Mouse (Mus musculus) myocyte (in vitro differentiated cells): Measurements from ENCODE around the gene Ddx25. TPM values are rescaled to one million over a fixed set of nuclear protein-coding genes. Genes with fewer than 3 reads are reported as not detected.

Experiments used
- H3K27me3 ChIP-seq: one replicate; pipeline ENCODE4 v1.6.1; 2011; ENCODE audit not compliant: control insufficient read depth, insufficient read depth, insufficient read length
- H3K36me3 ChIP-seq: one replicate; pipeline ENCODE4 v1.6.1; 2011; ENCODE audit not compliant: control insufficient read depth, insufficient read depth
- H3K4me2 ChIP-seq: one replicate; pipeline ENCODE4 v1.6.1; 2011; ENCODE audit warnings: low read depth, control low read depth
- H3K4me3 ChIP-seq: one replicate; pipeline ENCODE4 v1.5.1; 2011; ENCODE audit warnings: mild to moderate bottlenecking, control low read depth, moderate library complexity
- H3K79me2 ChIP-seq: one replicate; pipeline ENCODE4 v1.6.1; 2011; ENCODE audit not compliant: control insufficient read depth, insufficient read depth
- H3ac ChIP-seq: one replicate; pipeline ENCODE4 v1.6.1; 2011; ENCODE audit not compliant: control insufficient read depth, insufficient read length
- CEBPB ChIP-seq: IDR thresholded peaks from 2 replicates; pipeline ENCODE4 v1.6.1; 2011; ENCODE audit warnings: mild to moderate bottlenecking, moderate library complexity; ENCODE audit not compliant: poor library complexity, insufficient read depth, severe bottlenecking
- E2F4 ChIP-seq: IDR thresholded peaks from one replicate; pipeline ENCODE4 v1.6.1; 2011; ENCODE audit warnings: mild to moderate bottlenecking, control low read depth, moderate library complexity; ENCODE audit not compliant: insufficient read depth
- MAX ChIP-seq: IDR thresholded peaks from one replicate; pipeline ENCODE4 v1.6.1; 2011; ENCODE audit warnings: low read depth, mild to moderate bottlenecking, control low read depth
- MYOD1 ChIP-seq, 3 experiments: IDR thresholded peaks; one replicate each; pipeline ENCODE4 v1.6.1; 2011; ENCODE audit warnings: control low read depth in 2 of 3, low read depth in 2 of 3, mild to moderate bottlenecking in 2 of 3, moderate library complexity in 1 of 3; ENCODE audit not compliant: insufficient read length in 2 of 3, control insufficient read depth in 1 of 3
- MYOG ChIP-seq, 3 experiments: IDR thresholded peaks; one replicate each; pipeline ENCODE4 v1.6.1; 2011; ENCODE audit warnings: control low read depth in 2 of 3, low read depth in 2 of 3, mild to moderate bottlenecking in 2 of 3; ENCODE audit not compliant: insufficient read length in 2 of 3, control insufficient read depth in 1 of 3, insufficient read depth in 1 of 3
- POLR2A ChIP-seq: IDR thresholded peaks from one replicate; pipeline ENCODE4 v1.6.1; 2011; ENCODE audit warnings: low read depth, mild to moderate bottlenecking, control low read depth, moderate library complexity; ENCODE audit not compliant: insufficient read length
- POLR2AphosphoS2 ChIP-seq: IDR thresholded peaks from one replicate; pipeline ENCODE4 v1.6.1; 2011; ENCODE audit warnings: low read depth, control low read depth; ENCODE audit not compliant: insufficient read length
- REST ChIP-seq: IDR thresholded peaks from one replicate; pipeline ENCODE4 v1.6.1; 2011; ENCODE audit warnings: mild to moderate bottlenecking, control low read depth, moderate library complexity; ENCODE audit not compliant: insufficient read depth, insufficient read length
- SRF ChIP-seq: IDR thresholded peaks from one replicate; pipeline ENCODE4 v1.6.1; 2011; ENCODE audit warnings: low read depth; ENCODE audit not compliant: control insufficient read depth, insufficient read length
- TCF12 ChIP-seq: IDR thresholded peaks from one replicate; pipeline ENCODE4 v1.6.1; 2011; ENCODE audit warnings: mild to moderate bottlenecking, control low read depth; ENCODE audit not compliant: poor library complexity, insufficient read depth, severe bottlenecking
- TCF3 ChIP-seq: IDR thresholded peaks from one replicate; pipeline ENCODE4 v1.6.1; 2011; ENCODE audit warnings: low read depth, control low read depth; ENCODE audit not compliant: insufficient read length
- USF1 ChIP-seq: IDR thresholded peaks from one replicate; pipeline ENCODE4 v1.6.1; 2011; ENCODE audit warnings: low read depth, mild to moderate bottlenecking, control low read depth, moderate library complexity
- polyA plus RNA-seq: library from polyadenylated mRNA; unstranded; fragments of >200 nt; fragmentation: generic; extraction: Trizol; gene quantifications from one replicate; pipeline ENCODE4 v1.2.1, GENCODE M21; 2012; ENCODE audit warnings: missing spikeins

Gene Ddx25
- not detected for polyA plus RNA-seq

DNA sequence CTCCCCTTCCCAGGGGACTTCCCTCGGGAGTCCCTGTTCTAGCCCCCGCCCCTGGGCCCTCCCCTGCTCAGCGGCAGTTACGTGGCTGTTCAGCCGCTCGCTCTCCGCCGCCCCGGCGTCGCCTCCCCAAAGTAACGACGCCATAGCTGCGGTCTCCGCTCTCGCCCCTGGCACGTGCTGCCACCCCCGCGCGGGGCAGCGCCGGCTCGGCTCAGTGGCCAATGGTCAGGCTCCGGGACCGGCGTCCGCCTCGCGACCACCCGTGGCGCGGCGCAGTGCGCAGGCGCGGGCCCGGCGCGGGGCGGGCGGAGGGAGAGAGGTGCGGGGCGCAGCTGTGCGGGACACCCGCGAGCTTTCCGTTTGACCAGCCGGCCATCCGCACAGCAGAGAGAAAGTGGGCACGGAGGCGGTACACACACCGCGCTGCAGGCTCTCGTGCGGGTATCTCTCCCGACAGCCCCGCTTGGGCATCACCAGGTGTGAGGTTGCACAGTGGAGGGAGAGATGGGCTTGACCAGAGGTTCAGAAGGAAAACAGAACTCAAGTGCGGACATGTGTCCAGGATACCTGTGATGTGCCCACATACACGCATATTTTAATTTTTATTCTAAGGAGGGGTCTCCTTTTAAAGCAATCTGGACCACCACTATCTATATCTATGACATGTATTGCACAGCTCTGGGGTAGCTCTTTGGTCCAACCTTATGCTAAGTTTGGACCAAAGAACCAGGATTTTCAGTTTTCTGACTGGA lies at the start of gene Ddx25, which contains the start of gene Pus3:
Gene Ddx25 (minus strand): TSS at position 272 of the 752 bp plus-strand sequence.
Gene Pus3 (plus strand): TSS at position 339 of the 752 bp plus-strand sequence.
- TF ChIP-seq TCF12: no peak
- TF ChIP-seq POLR2AphosphoS2: no peak
- TF ChIP-seq SRF: no peak
- no peak for TF ChIP-seq POLR2A
- TF ChIP-seq CEBPB: no peak
- no peak for TF ChIP-seq MYOG (IDR thresholded peaks at IDR 0.05; ENCODE audit: control insufficient read depth in 1 of 3, insufficient read depth in 1 of 3, insufficient read length in 2 of 3, low read depth in 2 of 3)
- no peak for TF ChIP-seq TCF3
- Histone ChIP-seq H3K4me3 (peak within 1 kb of the TSS; percentile 42), H3ac (no peak within 1 kb of the TSS), H3K79me2 (peaks cover 40% of the 10 kb centered on the region), H3K4me2 (peak within 1 kb of the TSS; percentile 97), H3K36me3 (peaks cover 20% of the 10 kb centered on the region), H3K27me3 (peaks cover 31% of the 10 kb centered on the region)

GRCm38 (mm10) chr9:35607647-35608405 lies 49.5 kb upstream of the Ddx25 start:
- Histone ChIP-seq H3K4me3 (no peak overlapping the region), H3K4me2 (no peak overlapping the region), H3K27me3 (no peaks in the 10 kb centered on the region), H3ac (no peak overlapping the region), H3K79me2 (no peaks in the 10 kb centered on the region), H3K36me3 (no peaks in the 10 kb centered on the region)
- no peak for TF ChIP-seq MYOG (IDR thresholded peaks at IDR 0.05; ENCODE audit: control insufficient read depth in 1 of 3, insufficient read depth in 1 of 3, insufficient read length in 2 of 3, low read depth in 2 of 3)
- no peak for TF ChIP-seq POLR2AphosphoS2
- no peak for TF ChIP-seq TCF12
- TF ChIP-seq REST: no peak
- no peak for TF ChIP-seq TCF3
- no peak for TF ChIP-seq USF1
- no peak for TF ChIP-seq POLR2A
- TF ChIP-seq CEBPB: no peak
- TF ChIP-seq E2F4: no peak
- no peak for TF ChIP-seq MYOD1 (IDR thresholded peaks at IDR 0.05; ENCODE audit: control insufficient read depth in 1 of 3, insufficient read length in 2 of 3, low read depth in 2 of 3)
- TF ChIP-seq MAX: no peak
- TF ChIP-seq SRF: no peak

DNA sequence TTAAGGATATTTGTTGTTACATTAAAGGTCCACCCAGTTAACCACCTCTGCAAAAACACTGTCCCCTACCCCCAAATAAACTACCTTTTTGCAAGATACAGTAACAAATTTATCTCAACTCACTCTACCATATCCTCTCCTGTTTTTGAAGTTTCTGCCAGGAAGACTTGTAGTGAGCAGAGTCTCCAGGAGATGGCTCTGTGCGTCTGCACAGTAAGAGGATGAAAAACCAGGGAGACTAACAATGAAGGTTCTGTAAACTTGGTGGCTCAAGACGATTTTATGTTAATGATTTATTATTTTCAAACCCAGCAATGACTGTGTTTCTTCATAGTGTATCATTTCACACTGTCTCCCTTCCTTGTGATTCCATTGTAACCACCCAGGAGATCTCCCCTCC lies 34.6 kb upstream of the Ddx25 start:
- H3K4me3 ChIP-seq: no peak overlapping the region
- H3K36me3 ChIP-seq: no peaks in the 10 kb centered on the region
- TF ChIP-seq TCF12 (no peak), CEBPB (no peak), USF1 (no peak), TCF3 (no peak), MYOD1 (IDR thresholded peaks at IDR 0.05; ENCODE audit: control insufficient read depth in 1 of 3, insufficient read length in 2 of 3, low read depth in 2 of 3) (no peak), POLR2A (no peak), POLR2AphosphoS2 (no peak), SRF (no peak), MAX (no peak), E2F4 (no peak), MYOG (IDR thresholded peaks at IDR 0.05; ENCODE audit: control insufficient read depth in 1 of 3, insufficient read depth in 1 of 3, insufficient read length in 2 of 3, low read depth in 2 of 3) (no peak), REST (no peak)

GRCm38 (mm10) chr9:35587674-35588073 lies 29.3 kb upstream of the Ddx25 start:
- Histone ChIP-seq H3K4me3 (no peak overlapping the region), H3K27me3 (peaks cover 8% of the 10 kb centered on the region), H3K79me2 (no peaks in the 10 kb centered on the region), H3ac (no peak overlapping the region), H3K4me2 (no peak overlapping the region), H3K36me3 (no peaks in the 10 kb centered on the region)
- TF ChIP-seq REST (no peak), USF1 (no peak), POLR2A (no peak), MYOG (IDR thresholded peaks at IDR 0.05; ENCODE audit: control insufficient read depth in 1 of 3, insufficient read depth in 1 of 3, insufficient read length in 2 of 3, low read depth in 2 of 3) (no peak), TCF3 (no peak)

More for the DNA sequence above, 34.6 kb upstream of the Ddx25 start:
- H3ac ChIP-seq: no peak overlapping the region
- peaks cover 8% of the 10 kb centered on the region for H3K27me3 ChIP-seq
- no peak overlapping the region for H3K4me2 ChIP-seq
- no peaks in the 10 kb centered on the region for H3K79me2 ChIP-seq
